Mouse (Mus musculus): ENCODE measurements around the gene Usp2.

The Usp2 gene

GRCm38 (mm10) chr9:44066785-44067225, at the start of gene Usp2:
Gene Usp2, plus strand, starts transcription at chr9:44067021.
- DNase-seq (ENCODE audit: low read depth, low spot score) = peak; percentile 64

GRCm38 (mm10) chr9:44017846-44018245, 49.0 kb upstream of the Usp2 start:
- DNase-seq (ENCODE audit: low read depth, low spot score) = no peak

- no peak for DNase-seq (ENCODE audit: low read depth, low spot score)
Measured at GRCm38 (mm10) chr9:44020001-44020400, 46.8 kb upstream of the Usp2 start.

GRCm38 (mm10) chr9:44022100-44022847, 44.5 kb upstream of the Usp2 start:
- no peak for DNase-seq (ENCODE audit: low read depth, low spot score)

- DNase-seq (ENCODE audit: low read depth, low spot score) = no peak
Measured at GRCm38 (mm10) chr9:44024096-44024495, 42.7 kb upstream of the Usp2 start.

- DNase-seq (ENCODE audit: low read depth, low spot score) = no peak
Measured at GRCm38 (mm10) chr9:44029580-44030236, 37.1 kb upstream of the Usp2 start.

GRCm38 (mm10) chr9:44030646-44031045, 36.2 kb upstream of the Usp2 start:
- no peak for DNase-seq (ENCODE audit: low read depth, low spot score)

- no peak for DNase-seq (ENCODE audit: low read depth, low spot score)
Measured at GRCm38 (mm10) chr9:44031079-44031478, 35.7 kb upstream of the Usp2 start.

GRCm38 (mm10) chr9:44031946-44032345, 34.9 kb upstream of the Usp2 start:
- DNase-seq (ENCODE audit: low read depth, low spot score) = no peak

GRCm38 (mm10) chr9:44033317-44033716, 33.5 kb upstream of the Usp2 start:
- no peak for DNase-seq (ENCODE audit: low read depth, low spot score)

- DNase-seq (ENCODE audit: low read depth, low spot score) = no peak
Measured at GRCm38 (mm10) chr9:44033957-44034727, 32.7 kb upstream of the Usp2 start.

- DNase-seq (ENCODE audit: low read depth, low spot score) = no peak
Measured at GRCm38 (mm10) chr9:44037106-44037505, 29.7 kb upstream of the Usp2 start.

GRCm38 (mm10) chr9:44041511-44042395, 25.1 kb upstream of the Usp2 start:
- no peak for DNase-seq (ENCODE audit: low read depth, low spot score)

- DNase-seq (ENCODE audit: low read depth, low spot score) = no peak
Measured at GRCm38 (mm10) chr9:44042396-44042680, 24.5 kb upstream of the Usp2 start.

GRCm38 (mm10) chr9:44042836-44043707, 23.7 kb upstream of the Usp2 start, which contains the start of gene Thy1:
Gene Thy1, plus strand, starts transcription at chr9:44043384.
- no peak for DNase-seq (ENCODE audit: low read depth, low spot score)

GRCm38 (mm10) chr9:44043708-44044425, 23.0 kb upstream of the Usp2 start:
- DNase-seq (ENCODE audit: low read depth, low spot score) = no peak

- no peak for DNase-seq (ENCODE audit: low read depth, low spot score)
Measured at GRCm38 (mm10) chr9:44044426-44045157, 22.2 kb upstream of the Usp2 start.

GRCm38 (mm10) chr9:44045158-44045883, 21.5 kb upstream of the Usp2 start:
- no peak for DNase-seq (ENCODE audit: low read depth, low spot score)

- DNase-seq (ENCODE audit: low read depth, low spot score) = no peak
Measured at GRCm38 (mm10) chr9:44045884-44046272, 20.9 kb upstream of the Usp2 start.
